Mouse (Mus musculus): Measurements from ENCODE around the gene Sept3.

- TF ChIP-seq MAFK (IDR thresholded peaks at IDR 0.05; ENCODE audit: insufficient read depth, low read depth, low read length) (no peak), ZNF384 (IDR thresholded peaks at IDR 0.05; ENCODE audit: low read depth, low read length) (no peak), HCFC1 (IDR thresholded peaks at IDR 0.05; ENCODE audit: borderline replicate concordance, insufficient read depth, low read length) (peak; percentile 45; the same call in 1 of the 2 replicates), CHD2 (IDR thresholded peaks at IDR 0.05; ENCODE audit: low read depth, low read length) (no peak), ZC3H11A (IDR thresholded peaks at IDR 0.05; ENCODE audit: borderline replicate concordance, low read depth, low read length) (peak; percentile 89)
Observed at GRCm38 (mm10) chr15:82236565-82236964, 38.1 kb upstream of the Sept3 start.
